ENCODE assay signal across 33 mouse cellular contexts in the genomic region with DNA sequence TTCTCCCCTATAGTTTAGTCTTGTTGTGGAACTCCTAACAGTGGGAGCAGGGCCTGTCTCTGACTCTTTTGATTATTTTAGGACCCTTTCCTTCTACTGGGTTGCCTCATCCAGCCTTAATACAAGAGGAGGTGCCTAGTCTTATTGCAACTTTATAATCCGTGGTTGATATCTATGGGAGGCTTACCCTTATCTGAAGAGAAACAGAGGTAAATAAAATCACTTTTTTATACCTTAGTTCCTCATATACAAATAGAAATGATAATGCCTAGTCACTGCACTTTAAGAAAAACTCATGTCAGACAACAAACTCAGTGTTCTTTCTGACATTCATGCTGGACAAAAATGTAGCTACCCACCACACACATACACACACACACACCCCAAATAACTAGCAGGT.
"Had no signal": no experiment of that assay in that cellular context is flagged by ENCODE, and none has a peak within 500 bp of the region (broad histone marks: within the 10 kb centered on the region; RNA-seq: fewer than 3 reads in every experiment).

No protein-coding gene starts in this region.

- H3K9ac ChIP-seq: heart, embryonic 15.5 days; hindbrain, embryonic 12.5 days; hindbrain, embryonic 13.5 days; hindbrain, embryonic 14.5 days; hindbrain, embryonic 15.5 days; intestine, embryonic 15.5 days; kidney, embryonic 15.5 days had no signal

- H3K4me3 ChIP-seq: heart, embryonic 10.5 days; heart, embryonic 15.5 days; hindbrain, embryonic 10.5 days; hindbrain, embryonic 12.5 days; hindbrain, embryonic 13.5 days; hindbrain, embryonic 15.5 days; intestine, embryonic 15.5 days; kidney, embryonic 15.5 days; layer of hippocampus, adult 2 months; left cerebral cortex, adult 2 months had no signal

- H3K9me3 ChIP-seq: heart, embryonic 10.5 days; heart, embryonic 15.5 days; hindbrain, embryonic 10.5 days; hindbrain, embryonic 12.5 days; hindbrain, embryonic 13.5 days; hindbrain, embryonic 15.5 days; intestine, embryonic 15.5 days; kidney, embryonic 15.5 days had no signal

- ATAC-seq: hindbrain, embryonic 16.5 days; hindbrain, postnatal 0 days; inflammation-experienced regulatory T-cells, adult 6 months; intestine, embryonic 15.5 days; intestine, embryonic 16.5 days; intestine, postnatal 0 days had no signal

- H3K4me2 ChIP-seq: heart, embryonic 11.5 days; heart, embryonic 15.5 days; hindbrain, embryonic 12.5 days; hindbrain, embryonic 13.5 days; hindbrain, embryonic 14.5 days; hindbrain, embryonic 15.5 days; intestine, embryonic 15.5 days; kidney, embryonic 15.5 days had no signal

- H3K36me3 ChIP-seq: heart, embryonic 10.5 days; heart, embryonic 15.5 days; hindbrain, embryonic 10.5 days; hindbrain, embryonic 12.5 days; hindbrain, embryonic 13.5 days; hindbrain, embryonic 15.5 days; intestine, embryonic 15.5 days; kidney, embryonic 15.5 days had no signal

- H3K27me3 ChIP-seq: heart, embryonic 15.5 days; hindbrain, embryonic 12.5 days; hindbrain, embryonic 13.5 days; hindbrain, embryonic 15.5 days; intestine, embryonic 15.5 days; kidney, embryonic 15.5 days had no signal

- H3K27ac ChIP-seq: heart, embryonic 10.5 days; heart, embryonic 15.5 days; hindbrain, embryonic 10.5 days; hindbrain, embryonic 12.5 days; hindbrain, embryonic 13.5 days; hindbrain, embryonic 14.5 days; hindbrain, embryonic 15.5 days; hindbrain, postnatal 0 days; intestine, embryonic 15.5 days; kidney, embryonic 15.5 days; kidney, postnatal 0 days; layer of hippocampus, adult 2 months; left cerebral cortex, adult 2 months had no signal

- H3K4me1 ChIP-seq: heart, embryonic 10.5 days; heart, embryonic 15.5 days; hindbrain, embryonic 10.5 days; hindbrain, embryonic 12.5 days; hindbrain, embryonic 13.5 days; hindbrain, embryonic 15.5 days; intestine, embryonic 15.5 days; kidney, embryonic 15.5 days had no signal

- DNase-seq: heart, postnatal 10 days; heart, postnatal 36 days; heart, postnatal 4 days; kidney, adult 11 months; kidney, adult 18-20 months; kidney, adult 2 months; kidney, adult 8-10 months; kidney, adult 9 months; kidney, postnatal 10 days; kidney, postnatal 14 days; kidney, postnatal 25 days; kidney, postnatal 36 days; kidney, postnatal 4 days; layer of hippocampus, adult 9-11 months; layer of hippocampus, postnatal 36 days had no signal
